Mouse (Mus musculus) midbrain, embryonic 11.5 days (tissue): ENCODE measurements around the gene Slc30a6. TPM values are rescaled to one million over a fixed set of nuclear protein-coding genes. Genes with fewer than 3 reads are reported as not detected.

Experiments used
- ATAC-seq: fragments of 200-750 bp; cut with Nextera tagmentation; 2 replicates; pipeline ENCODE4 v1.8.0; 2017; ENCODE audit warnings: moderate TSS enrichment, moderate library complexity; ENCODE audit not compliant: low FRiP score
- DNase-seq: peaks from one replicate; pipeline ENCODE4 v3.0.0; 2015; ENCODE audit warnings: low spot score; ENCODE audit errors: missing footprints
- H3K27ac ChIP-seq: fragments of 300-500 bp; sonication (generic); 2 replicates; pipeline ENCODE4 v1.5.1; 2014; ENCODE audit warnings: low read depth, low read length
- H3K27me3 ChIP-seq: fragments of 300-500 bp; sonication (generic); 2 replicates; pipeline ENCODE4 v1.6.1; 2014; ENCODE audit warnings: mild to moderate bottlenecking, low read length, moderate library complexity, mixed read lengths; ENCODE audit not compliant: control insufficient read depth, insufficient read depth
- H3K36me3 ChIP-seq: fragments of 300-500 bp; sonication (generic); 2 replicates; pipeline ENCODE4 v1.6.1; 2014; ENCODE audit warnings: mild to moderate bottlenecking, low read length, moderate library complexity, mixed read lengths; ENCODE audit not compliant: control insufficient read depth, insufficient read depth
- H3K4me1 ChIP-seq: fragments of 300-500 bp; sonication (generic); 2 replicates; pipeline ENCODE4 v1.6.1; 2014; ENCODE audit warnings: low read length; ENCODE audit not compliant: control insufficient read depth, insufficient read depth
- H3K4me2 ChIP-seq: fragments of 300-500 bp; sonication (generic); 2 replicates; pipeline ENCODE4 v1.6.1; 2014; ENCODE audit warnings: mild to moderate bottlenecking, moderate library complexity
- H3K4me3 ChIP-seq: fragments of 300-500 bp; sonication (generic); 2 replicates; pipeline ENCODE4 v1.5.1; 2014; ENCODE audit warnings: low read depth, low read length
- H3K9ac ChIP-seq: fragments of 300-500 bp; sonication (generic); 2 replicates; pipeline ENCODE4 v1.6.1; 2014; ENCODE audit warnings: low read length
- H3K9me3 ChIP-seq: fragments of 300-500 bp; sonication (generic); 2 replicates; pipeline ENCODE4 v1.6.1; 2016; ENCODE audit warnings: low read length; ENCODE audit not compliant: control insufficient read depth
- WGBS: fragments of 180-500 bp; shearing (Covaris S2); extraction: QIAGEN DNeasy Blood & Tissue Kit; methylation state at CpG from one replicate; pipeline ENCODE4 v1.1.7; 2014; 5-methylcytosine and 5-hydroxymethylcytosine counted together
- polyA plus RNA-seq: library from polyadenylated mRNA; unstranded; fragments of >200 nt; fragmentation: Nextera tagmentation; extraction: Ambion mirVana; gene quantifications from 2 replicates; pipeline ENCODE4 v1.2.1, GENCODE M21; 2014

Gene Slc30a6
- polyA plus RNA-seq, 1 experiment from 2014 or later = 28.1 TPM

DNA sequence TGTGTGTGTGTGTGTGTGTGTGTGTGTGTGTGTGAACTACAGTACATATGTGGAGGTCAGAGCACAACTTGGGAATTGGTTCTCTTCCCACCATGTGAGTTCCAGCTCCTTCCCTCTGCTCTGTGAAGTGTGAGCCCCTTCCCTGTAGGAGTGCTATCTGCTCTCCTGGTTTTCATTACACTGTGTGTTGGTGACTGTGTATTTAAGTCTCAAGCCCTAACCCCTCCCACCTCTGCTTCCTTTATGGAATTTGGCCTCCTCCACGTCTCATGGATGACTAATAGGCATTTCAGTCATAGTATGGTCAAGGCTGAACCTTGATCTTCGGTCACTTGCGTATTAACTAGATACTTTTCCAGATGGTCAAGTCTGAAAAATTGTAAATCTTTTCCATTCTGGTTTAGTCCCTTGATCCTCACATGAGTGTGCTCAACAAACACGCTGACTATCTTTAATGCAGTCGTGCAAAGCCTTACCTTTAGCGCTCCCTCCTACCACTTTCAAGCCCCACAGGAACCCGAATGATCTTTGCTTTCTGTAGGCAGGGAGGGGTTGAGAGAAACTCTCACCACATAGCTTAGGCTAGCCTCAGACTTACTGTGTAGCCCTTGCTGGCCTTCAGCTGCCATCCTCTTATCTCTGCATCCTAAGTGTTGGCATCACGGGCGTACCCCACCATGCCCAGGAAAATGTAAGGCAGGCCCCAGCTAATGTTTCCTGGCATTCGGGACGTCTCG lies 7.2 kb downstream of the Slc30a6 start:
- no peak overlapping the region for H3K9ac ChIP-seq
- no peaks in the 10 kb centered on the region for H3K27me3 ChIP-seq
- no peak overlapping the region for H3K4me3 ChIP-seq
- 93% methylated on average over 12 of the region's 12 CpGs for WGBS
- ATAC-seq (no peak), DNase-seq (no peak)
- no peaks in the 10 kb centered on the region for H3K4me1 ChIP-seq
- H3K36me3 ChIP-seq = peaks cover 2% of the 10 kb centered on the region; the same call in 1 of the 2 replicates
- no peaks in the 10 kb centered on the region for H3K9me3 ChIP-seq
- H3K27ac ChIP-seq = no peak overlapping the region
- H3K4me2 ChIP-seq = no peak overlapping the region

DNA sequence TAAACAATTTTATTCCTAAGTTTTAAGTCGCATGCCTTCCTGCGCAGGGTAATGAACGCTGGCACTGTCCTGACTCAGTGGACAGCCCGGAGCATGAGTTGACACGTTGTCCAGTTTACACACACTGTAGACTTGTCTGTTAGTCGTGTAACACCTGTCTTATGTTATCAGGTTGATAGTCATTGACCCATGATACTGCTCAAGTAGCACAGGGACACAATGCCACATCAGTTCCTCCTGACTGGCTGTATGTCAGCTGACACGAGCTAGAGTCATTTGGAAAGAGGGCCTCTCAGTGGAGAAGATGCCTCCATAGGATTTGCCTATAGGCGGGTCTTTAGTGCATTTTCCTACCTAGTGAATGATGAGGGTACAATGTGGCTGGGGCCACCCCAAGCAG lies 11.1 kb downstream of the Slc30a6 start:
- DNase-seq = no peak
- 90% methylated on average over 8 of the region's 8 CpGs for WGBS
- H3K36me3 ChIP-seq = peaks cover 5% of the 10 kb centered on the region

DNA sequence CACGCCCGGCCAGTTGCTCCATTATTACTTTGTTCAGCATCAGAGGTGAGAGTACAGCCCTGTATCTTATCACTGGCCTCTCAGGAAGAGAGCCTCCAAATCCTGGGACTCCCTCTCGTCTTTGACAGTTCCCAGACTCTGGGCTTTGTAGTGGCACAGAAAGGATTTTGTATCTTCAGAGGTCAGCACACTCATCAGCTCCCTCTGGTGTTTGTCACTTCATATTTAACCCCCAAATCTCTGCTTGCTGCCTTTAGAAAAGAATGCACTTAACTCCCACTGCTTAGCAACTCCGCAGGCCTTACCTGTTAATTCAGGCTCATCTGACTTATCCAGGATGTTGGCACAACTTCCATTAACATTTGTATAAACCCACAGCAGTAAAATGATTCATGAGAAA lies 14.3 kb downstream of the Slc30a6 start:
- Histone ChIP-seq H3K9me3 (no peaks in the 10 kb centered on the region), H3K4me2 (no peak overlapping the region), H3K4me3 (no peak overlapping the region), H3K4me1 (no peaks in the 10 kb centered on the region), H3K27me3 (no peaks in the 10 kb centered on the region), H3K27ac (no peak overlapping the region), H3K9ac (no peak overlapping the region), H3K36me3 (peaks cover 5% of the 10 kb centered on the region)
- ATAC-seq (no peak), DNase-seq (no peak)
- WGBS = 69% methylated on average over 4 of the region's 4 CpGs

More for the DNA sequence above, 11.1 kb downstream of the Slc30a6 start:
- no peaks in the 10 kb centered on the region for H3K27me3 ChIP-seq
- no peaks in the 10 kb centered on the region for H3K4me1 ChIP-seq
- H3K4me3 ChIP-seq = no peak overlapping the region
- H3K9ac ChIP-seq = no peak overlapping the region
- no peak overlapping the region for H3K27ac ChIP-seq
- H3K9me3 ChIP-seq = no peaks in the 10 kb centered on the region
- no peak overlapping the region for H3K4me2 ChIP-seq
- no peak for ATAC-seq

DNA sequence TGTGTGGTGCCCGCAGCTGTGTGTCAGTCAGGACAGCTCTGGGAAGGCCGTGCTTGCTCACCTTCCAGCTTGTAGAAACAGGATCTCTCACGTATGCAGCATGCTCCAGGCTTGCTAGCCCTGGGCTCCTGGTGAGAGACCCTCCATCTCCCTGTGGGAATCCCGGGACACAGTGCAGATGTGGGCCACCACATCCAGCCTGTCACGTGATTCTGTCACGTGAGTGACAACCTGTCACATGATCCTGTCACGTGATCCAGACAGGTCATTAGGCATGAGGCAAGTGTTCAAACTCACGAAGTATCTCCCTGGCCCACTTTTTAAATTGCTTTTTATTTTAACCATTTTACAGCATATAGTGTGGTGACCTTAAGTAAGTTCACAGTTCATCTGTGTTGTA lies 17.9 kb downstream of the Slc30a6 start:
- Histone ChIP-seq H3K27ac (no peak overlapping the region), H3K4me2 (no peak overlapping the region), H3K9ac (no peak overlapping the region), H3K27me3 (no peaks in the 10 kb centered on the region), H3K4me3 (no peak overlapping the region), H3K9me3 (no peaks in the 10 kb centered on the region), H3K36me3 (peaks cover 5% of the 10 kb centered on the region), H3K4me1 (no peaks in the 10 kb centered on the region)
- ATAC-seq (no peak), DNase-seq (no peak)
- WGBS = 89% methylated on average over 8 of the region's 8 CpGs

DNA sequence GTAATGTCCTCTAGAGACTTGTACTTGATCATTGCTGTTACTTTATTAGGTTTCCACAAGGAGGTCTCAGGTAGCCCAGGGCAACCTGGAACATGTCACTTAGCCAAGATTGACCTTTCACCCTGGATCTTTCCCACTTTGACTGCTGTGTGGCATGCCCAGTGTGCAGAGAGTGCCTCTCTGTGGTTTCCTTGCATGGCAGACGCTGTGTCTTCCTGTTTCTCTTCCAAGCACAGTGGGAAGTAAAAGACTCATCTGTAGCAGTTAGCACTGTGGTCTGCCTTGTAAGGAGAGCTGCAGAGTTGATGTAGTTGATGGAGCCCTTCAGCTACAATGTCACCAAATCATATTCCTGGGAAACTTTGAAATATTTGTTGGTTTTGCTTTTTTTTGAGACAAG lies 19.3 kb downstream of the Slc30a6 start:
- Histone ChIP-seq H3K4me3 (no peak overlapping the region), H3K9ac (no peak overlapping the region), H3K36me3 (peaks cover 5% of the 10 kb centered on the region), H3K4me1 (no peaks in the 10 kb centered on the region), H3K27me3 (no peaks in the 10 kb centered on the region), H3K4me2 (no peak overlapping the region), H3K9me3 (no peaks in the 10 kb centered on the region), H3K27ac (no peak overlapping the region)
- no peak for ATAC-seq
- DNase-seq = no peak
- 74% methylated on average over 1 of the region's 1 CpGs for WGBS

DNA sequence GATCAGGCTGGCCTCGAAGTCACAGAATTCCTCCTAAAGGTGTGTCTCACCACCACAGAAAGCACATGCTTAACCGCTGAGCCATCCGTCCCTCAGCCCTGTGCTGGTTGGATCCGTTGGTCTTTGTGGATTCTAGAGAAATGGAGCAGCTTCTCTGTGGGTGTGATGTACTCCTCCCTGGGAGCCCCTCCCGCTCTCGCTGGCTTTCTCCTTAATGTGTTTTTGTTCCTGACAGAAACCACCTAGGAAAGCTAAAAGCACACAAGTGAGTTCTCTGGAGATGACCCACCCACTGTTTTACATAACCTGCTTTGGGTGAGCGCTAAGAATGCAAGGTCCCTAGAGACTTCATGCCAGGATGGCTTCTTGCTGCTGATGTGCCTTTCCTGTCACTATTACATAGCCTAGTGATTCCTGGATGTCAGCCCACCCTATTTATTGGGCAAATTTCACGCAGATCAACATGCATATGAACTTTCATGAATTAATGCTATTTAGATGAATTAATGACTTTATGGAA lies 21.5 kb downstream of the Slc30a6 start:
- Histone ChIP-seq H3K36me3 (peaks cover 2% of the 10 kb centered on the region), H3K27ac (no peak overlapping the region), H3K4me1 (no peaks in the 10 kb centered on the region), H3K4me2 (no peak overlapping the region), H3K27me3 (no peaks in the 10 kb centered on the region), H3K4me3 (no peak overlapping the region), H3K9me3 (no peaks in the 10 kb centered on the region), H3K9ac (no peak overlapping the region)
- no peak for ATAC-seq
- 94% methylated on average over 8 of the region's 8 CpGs for WGBS
- no peak for DNase-seq

DNA sequence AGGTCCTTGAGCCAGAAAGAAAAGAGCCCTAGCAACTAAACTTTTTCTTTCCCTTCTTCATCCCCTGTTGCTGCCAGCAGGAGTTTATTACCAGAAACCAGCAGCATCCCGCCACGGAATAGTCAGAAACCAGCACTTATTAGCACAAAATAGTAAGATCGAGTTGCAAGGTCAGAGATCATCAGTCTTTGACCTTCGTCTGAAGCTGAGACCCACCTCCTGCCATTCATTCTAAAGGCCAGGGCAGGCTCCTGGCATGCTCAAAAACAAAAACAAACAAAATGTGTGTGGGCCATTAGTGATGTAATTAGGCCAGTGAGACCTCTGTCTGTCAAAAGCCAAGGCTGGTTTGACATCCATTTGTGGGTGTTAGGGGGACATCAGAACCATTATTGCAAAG lies 22.8 kb downstream of the Slc30a6 start:
- DNase-seq (no peak), ATAC-seq (no peak)
- WGBS = 56% methylated on average over 4 of the region's 4 CpGs
- Histone ChIP-seq H3K36me3 (peaks cover 2% of the 10 kb centered on the region), H3K4me2 (no peak overlapping the region), H3K9me3 (no peaks in the 10 kb centered on the region), H3K27me3 (no peaks in the 10 kb centered on the region), H3K4me3 (no peak overlapping the region), H3K27ac (no peak overlapping the region), H3K9ac (no peak overlapping the region), H3K4me1 (no peaks in the 10 kb centered on the region)

DNA sequence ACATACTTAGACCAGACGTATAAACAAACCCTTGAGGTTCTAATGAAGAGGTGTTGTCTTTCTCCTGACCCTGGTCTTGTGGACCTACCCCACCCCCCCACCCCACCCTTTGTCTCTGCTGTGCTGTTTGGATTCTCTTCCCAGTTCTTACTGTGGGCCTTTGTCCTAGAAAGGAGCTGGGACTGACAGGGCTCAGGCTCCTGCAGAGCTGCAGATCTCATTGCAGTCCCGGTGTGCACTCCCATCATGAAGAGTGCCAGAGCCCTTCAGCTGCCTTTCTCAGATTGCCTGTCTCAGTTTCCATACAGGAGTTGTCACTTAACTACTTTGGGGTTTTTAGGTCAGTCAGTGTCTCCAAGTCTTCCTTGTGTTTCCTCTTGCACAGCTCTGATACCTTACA lies 25.2 kb downstream of the Slc30a6 start:
- Histone ChIP-seq H3K27me3 (no peaks in the 10 kb centered on the region), H3K4me2 (no peak overlapping the region), H3K4me3 (no peak overlapping the region), H3K4me1 (no peaks in the 10 kb centered on the region), H3K9ac (no peak overlapping the region), H3K27ac (no peak overlapping the region), H3K9me3 (no peaks in the 10 kb centered on the region), H3K36me3 (peaks cover 7% of the 10 kb centered on the region)
- WGBS = 65% methylated on average over 2 of the region's 2 CpGs
- ATAC-seq (no peak), DNase-seq (no peak)

DNA sequence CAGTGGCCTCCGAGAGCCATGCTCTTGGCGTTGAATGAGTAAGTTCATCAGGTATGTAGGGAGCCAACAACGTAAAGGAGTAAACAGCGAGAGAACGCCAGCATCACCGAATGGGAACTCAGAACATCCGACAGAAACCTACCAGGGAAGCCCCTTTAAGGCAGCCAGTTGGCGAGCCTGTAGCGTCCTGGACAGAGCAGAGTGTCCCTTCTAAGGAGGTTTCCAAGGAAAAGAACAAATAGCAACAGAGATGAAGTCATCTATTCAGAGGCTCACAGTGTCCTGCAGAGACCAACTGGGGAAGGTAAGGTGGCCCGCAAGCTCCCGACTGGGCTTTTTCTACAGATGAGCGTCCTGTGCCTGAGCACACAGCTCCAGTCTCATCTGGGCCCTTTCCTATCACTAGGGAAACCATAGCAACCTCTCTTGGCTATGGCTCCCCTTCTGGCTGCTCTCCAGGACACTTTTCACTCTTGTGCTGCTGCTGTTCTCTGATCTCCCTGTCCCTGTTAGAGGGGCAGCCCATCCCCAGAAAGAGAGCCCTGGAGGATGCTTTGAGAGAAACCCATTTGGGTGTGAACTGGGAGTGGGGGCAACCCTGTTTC lies 29.1 kb downstream of the Slc30a6 start:
- no peaks in the 10 kb centered on the region for H3K9me3 ChIP-seq
- H3K4me2 ChIP-seq = no peak overlapping the region
- no peak overlapping the region for H3K9ac ChIP-seq
- 60% methylated on average over 12 of the region's 12 CpGs for WGBS
- no peak overlapping the region for H3K27ac ChIP-seq
- no peak overlapping the region for H3K4me3 ChIP-seq
- ATAC-seq (no peak), DNase-seq (no peak)
- no peaks in the 10 kb centered on the region for H3K27me3 ChIP-seq
- H3K36me3 ChIP-seq = peaks cover 7% of the 10 kb centered on the region
- H3K4me1 ChIP-seq = no peaks in the 10 kb centered on the region
